Mouse (Mus musculus): ENCODE data around the gene Gm9958. TPM values are rescaled to one million over a fixed set of nuclear protein-coding genes. Genes with fewer than 3 reads are reported as not detected.

Gene Gm9958
- 2.4 TPM for polyA plus RNA-seq (2017; shearing (Covaris generic))

DNA sequence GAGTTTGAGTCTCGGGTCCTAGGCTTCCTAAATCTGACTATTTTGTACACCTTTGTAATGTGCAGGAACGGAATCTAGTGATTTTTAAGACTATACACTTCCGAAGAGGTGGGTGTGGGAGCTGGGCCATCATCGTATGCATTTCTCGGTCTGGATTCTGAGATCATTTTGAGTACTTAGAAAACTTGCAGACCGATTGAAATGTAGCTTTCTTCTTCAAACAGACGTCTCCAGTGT lies at the start of gene Gm9958:
Gm9958 (plus strand) TSS at position 138 of the 237 bp plus-strand sequence.

GRCm38 (mm10) chr5:90366121-90367066 lies 610 bp upstream of the Gm9958 start, which contains the start of gene Ankrd17:
Gene Ankrd17 (minus strand): TSS chr5:90366577.

Other genes starting within 250 kb of the Gm9958 start
- gene Cox18, start 143.2 kb upstream of the Gm9958 start, polyA plus RNA-seq (2017; shearing (Covaris generic)) = 31.0 TPM
- gene Ankrd17, start 627 bp upstream of the Gm9958 start, polyA plus RNA-seq (2017; shearing (Covaris generic)) = 24.1 TPM
- gene Alb, start 93.7 kb downstream of the Gm9958 start, polyA plus RNA-seq (2017; shearing (Covaris generic)) = not detected
- 6.1 TPM for gene Afp, start 123.5 kb downstream of the Gm9958 start, polyA plus RNA-seq (2017; shearing (Covaris generic))
- not detected for gene Afm, start 151.7 kb downstream of the Gm9958 start, polyA plus RNA-seq (2017; shearing (Covaris generic))
- not detected for gene 5830473C10Rik, start 193.9 kb downstream of the Gm9958 start, polyA plus RNA-seq (2017; shearing (Covaris generic))

All from effector memory CD4-positive, alpha-beta T cell, adult 7 months (primary cell).